In genomic region chr1:152063357-152064145, GRCm38 (mm10) we compare ENCODE assay signal across 21 mouse cellular contexts. TPM values are rescaled to one million over a fixed set of nuclear protein-coding genes. Genes with fewer than 3 reads are reported as not detected.
DNase-seq lines count a peak whose midpoint lies in the region; TF ChIP-seq lines count a peak whose summit lies in the region.
"Had no signal": no experiment of that assay in that cellular context is flagged by ENCODE, and none has a peak within 500 bp of the region (broad histone marks: within the 10 kb centered on the region; RNA-seq: fewer than 3 reads in every experiment).

No protein-coding gene starts in this region.

- no peak overlapping the region for H3K4me3 ChIP-seq in gastrocnemius, adult 2 months
- H3K4me3 ChIP-seq: embryonic facial prominence, embryonic 10.5 days; forebrain, embryonic 13.5 days; hindbrain, embryonic 13.5 days; limb, embryonic 10.5 days; megakaryocyte, embryonic 14.5 days; midbrain, embryonic 15.5 days; stomach, embryonic 15.5 days had no signal

- DNase-seq in gastrocnemius, adult 2 months: no peak
- DNase-seq in gastrocnemius, postnatal 10 days: no peak
- DNase-seq in brain, adult 2 months (ENCODE audit: low read depth, low spot score): peak; percentile 98
- DNase-seq in cerebellum, adult 9-10 months: peak; percentile 98
- DNase-seq in fibroblast of lung, adult 2 months (ENCODE audit: low read depth): peak; percentile 12
- no peak for DNase-seq in right cerebral cortex, postnatal 10 days (ENCODE audit: low spot score in 2 of 2)
- DNase-seq in kidney, postnatal 10 days: no peak
- DNase-seq in gastrocnemius, postnatal 14 days: no peak
- DNase-seq: adrenal gland, adult 8-10 months; heart, postnatal 14 days; kidney, adult 2 months; kidney, postnatal 25 days; liver, postnatal 0 days; thymus, adult 2 months had no signal

- intact Hi-C loops in gastrocnemius, adult 2 months (cut with DNase I): no loop called here
- intact Hi-C loops in gastrocnemius, postnatal 14 days (cut with DNase I; ENCODE audit: low total_unique reads): no loop called here

- TF ChIP-seq CTCF in gastrocnemius, adult 2 months (IDR thresholded peaks at IDR 0.05): no peak

- peak overlapping the region; percentile 72 for H3K27ac ChIP-seq in gastrocnemius, adult 2 months
- H3K27ac ChIP-seq: embryonic facial prominence, embryonic 10.5 days; forebrain, embryonic 13.5 days; hindbrain, embryonic 13.5 days; limb, embryonic 10.5 days; midbrain, embryonic 15.5 days; stomach, embryonic 15.5 days had no signal

RNA-seq across cellular contexts. Expression of gene 1700025G04Rik, which starts 26.4 kb away (rescaled TPM):
- total RNA-seq in gastrocnemius, adult 2 months (2021): 10 to 100 TPM; 66.2 to 72.2 TPM
- 10 to 100 TPM; 80.5 to 80.9 TPM for total RNA-seq in gastrocnemius, postnatal 10 days (2021)
- total RNA-seq in gastrocnemius, postnatal 14 days (2021): 10 to 100 TPM; 50.2 to 53.4 TPM

Comparison
In these comparisons a context has a peak if more than half of its experiments do, and no peak if none do; other contexts are left out.
1. DNase-seq: peak in brain, adult 2 months (single experiment), cerebellum, adult 9-10 months (single experiment) and fibroblast of lung, adult 2 months (single experiment); none in gastrocnemius, adult 2 months (single experiment), gastrocnemius, postnatal 10 days (single experiment), right cerebral cortex, postnatal 10 days (0 of 2), kidney, postnatal 10 days (single experiment) and gastrocnemius, postnatal 14 days (single experiment).